Mouse (Mus musculus) CD8-positive naive resting alpha-beta T cell, adult 2 months (primary cell): ENCODE results near the gene Tjap1.
A peak's percentile ranks its signal among the peaks of the same experiment; 100 is the strongest.

ENCODE experiments used
- DNase-seq, 2 experiments: peaks; one replicate each; pipeline ENCODE4 v3.0.0; 2022; ENCODE audit warnings: low read depth in 2 of 2, low spot score in 2 of 2

The Tjap1 gene

GRCm38 (mm10) chr17:46283911-46284310, 1.1 kb upstream of the Tjap1 start:
- DNase-seq: no peak

- DNase-seq: no peak
Observed at GRCm38 (mm10) chr17:46283140-46283539, 314 bp upstream of the Tjap1 start.

GRCm38 (mm10) chr17:46278011-46278765, 4.6 kb downstream of the Tjap1 start:
- no peak for DNase-seq

DNA sequence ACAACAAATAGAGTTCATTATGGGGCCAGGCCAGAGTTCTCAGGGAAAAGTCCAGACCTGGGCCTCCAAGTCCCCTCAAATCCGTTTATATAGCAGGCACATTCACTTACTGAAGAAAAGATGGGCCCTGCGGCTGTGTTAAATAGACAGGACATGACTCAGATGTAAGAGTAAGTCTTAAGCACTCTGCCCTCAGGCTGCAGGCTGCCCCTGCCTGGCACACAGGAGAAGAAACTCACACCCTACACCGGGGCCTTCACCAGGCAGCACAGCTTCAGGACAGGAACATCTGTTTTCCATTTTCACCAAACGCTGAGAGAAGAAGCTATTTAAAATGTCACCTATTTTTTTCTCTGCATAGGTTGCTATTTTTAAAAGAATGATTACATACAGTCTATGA, 5.2 kb downstream of the Tjap1 start:
- no peak for DNase-seq

DNA sequence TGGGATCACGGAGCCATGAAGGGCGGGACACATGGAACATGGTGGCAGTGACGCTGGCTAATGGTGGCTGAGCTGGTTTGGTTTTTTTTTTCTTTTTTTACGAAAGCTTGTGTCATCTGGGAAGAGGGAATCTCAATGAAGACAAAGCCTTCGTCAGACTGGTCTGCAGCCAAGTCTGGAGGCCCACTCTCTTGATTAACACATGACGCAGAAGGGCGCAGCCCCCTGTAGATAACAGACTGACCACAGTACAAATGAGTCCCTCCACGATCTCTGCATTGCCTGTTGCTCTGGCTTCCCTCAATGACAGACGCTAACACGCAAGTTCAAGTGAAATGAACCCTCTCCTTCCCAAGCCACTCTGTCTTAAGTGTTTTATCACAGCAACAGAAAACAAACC, 7.3 kb downstream of the Tjap1 start:
- DNase-seq: no peak

- no peak for DNase-seq
Observed at GRCm38 (mm10) chr17:46275034-46275433, 7.8 kb downstream of the Tjap1 start.

- no peak for DNase-seq
Observed at GRCm38 (mm10) chr17:46274465-46274864, 8.4 kb downstream of the Tjap1 start.

GRCm38 (mm10) chr17:46273803-46274236, 9.0 kb downstream of the Tjap1 start:
- DNase-seq: no peak

GRCm38 (mm10) chr17:46272675-46273074, 10.2 kb downstream of the Tjap1 start:
- no peak for DNase-seq

DNA sequence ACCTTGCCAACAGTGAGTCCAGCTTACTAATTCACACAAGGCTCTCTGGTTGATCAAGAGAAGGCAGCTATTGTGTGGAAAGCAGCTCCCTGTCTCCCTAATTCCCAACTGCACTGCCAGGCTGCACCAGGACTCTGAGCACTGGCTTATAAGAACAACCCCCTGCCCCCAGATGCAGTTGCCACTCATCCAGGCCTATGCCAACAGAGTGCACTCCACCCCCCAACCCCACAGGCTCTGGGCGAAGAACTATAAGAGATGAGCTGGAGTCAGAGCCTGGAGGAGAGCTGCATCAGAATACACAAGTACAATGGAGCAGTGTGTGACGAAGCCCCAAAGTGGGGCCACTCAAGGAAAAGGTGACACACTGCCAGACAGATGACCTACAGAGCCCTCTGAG, 10.8 kb downstream of the Tjap1 start:
- no peak for DNase-seq

DNA sequence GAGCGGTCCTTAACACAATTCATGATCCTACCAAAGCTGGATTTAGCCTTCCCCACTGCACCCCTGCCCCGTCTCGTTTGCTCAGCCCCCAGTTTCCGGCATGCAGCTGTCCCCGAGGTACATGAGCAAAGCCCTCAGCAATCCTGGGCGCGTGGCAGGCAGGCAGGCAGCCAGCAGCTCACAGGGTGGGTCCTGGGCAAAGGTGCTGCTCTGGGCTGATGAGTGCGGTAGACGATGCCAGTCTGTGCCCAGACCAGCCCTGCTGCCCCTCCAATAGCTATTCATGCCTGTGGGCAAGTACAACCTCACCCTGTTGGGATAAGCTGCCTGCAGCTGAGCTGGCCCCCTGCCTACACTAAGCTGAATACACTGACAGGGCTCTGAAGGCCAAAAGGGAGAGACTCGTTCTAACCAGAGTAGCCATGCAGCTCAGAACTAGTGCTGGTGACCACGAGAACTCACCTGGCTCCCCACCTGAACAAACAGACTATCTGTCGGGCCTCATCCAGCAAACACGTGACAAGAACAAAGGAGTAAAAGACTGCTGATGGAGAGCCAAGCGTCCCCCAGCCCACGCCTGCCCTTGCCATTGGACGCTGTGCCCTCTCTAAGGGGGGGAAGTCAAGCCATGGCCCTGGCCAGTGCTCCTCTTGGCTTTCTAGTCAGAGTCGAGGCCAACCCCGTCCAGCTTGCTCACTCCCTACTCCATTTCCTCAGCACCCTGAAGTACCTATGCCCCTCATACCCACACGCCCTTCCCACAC, 12.9 kb downstream of the Tjap1 start:
- no peak for DNase-seq

DNA sequence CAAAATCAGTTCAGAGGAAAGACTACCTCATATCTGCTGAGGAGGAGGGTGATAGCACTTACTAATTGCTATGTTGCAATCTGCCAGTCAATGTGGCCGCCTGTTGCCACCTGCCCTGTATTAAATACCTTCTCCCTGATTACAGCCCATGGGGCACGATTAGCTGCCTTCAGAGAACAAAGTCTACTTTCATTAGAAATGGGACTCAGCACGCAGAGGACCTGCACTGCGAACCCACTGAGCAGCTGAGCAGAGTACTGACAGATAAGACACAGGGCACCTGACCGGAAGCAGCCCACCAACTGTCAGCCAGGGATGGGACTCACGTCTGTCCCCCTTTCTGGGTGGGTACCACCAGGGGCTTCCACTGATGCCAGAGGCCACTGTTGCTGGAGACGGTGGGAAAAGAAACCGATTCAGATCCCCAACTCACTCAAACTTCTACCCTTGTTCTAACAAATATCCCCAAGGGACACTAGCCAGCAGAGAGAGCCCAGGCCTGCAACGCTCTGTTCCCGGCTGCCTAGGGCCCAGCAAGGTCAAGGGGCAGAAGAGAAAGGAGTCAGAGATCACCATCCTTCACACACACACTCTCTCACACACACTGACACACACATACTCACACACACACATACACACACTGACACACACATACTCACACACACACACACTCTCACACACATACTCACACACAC, 14.7 kb downstream of the Tjap1 start:
- no peak for DNase-seq

DNA sequence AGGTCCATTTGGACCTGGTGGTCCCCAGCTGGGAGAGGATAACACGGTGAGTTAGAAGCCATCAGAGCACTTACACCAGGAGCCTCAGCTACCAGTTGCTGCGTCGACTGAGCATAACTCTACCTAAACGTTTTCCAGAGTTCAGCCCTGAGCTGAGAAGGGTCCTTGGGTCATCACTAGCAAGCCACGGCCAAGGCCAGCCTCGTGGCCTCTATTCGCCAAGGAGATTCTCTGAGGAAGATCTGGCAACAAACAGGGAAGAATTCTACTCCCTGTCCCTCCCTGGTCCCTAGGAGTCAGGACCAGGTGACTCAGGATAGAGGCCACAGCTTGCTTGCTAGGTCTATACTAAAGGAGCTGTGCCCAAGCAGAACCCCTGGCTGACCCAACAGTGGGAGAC, 15.3 kb downstream of the Tjap1 start:
- no peak for DNase-seq

- no peak for DNase-seq
Observed at GRCm38 (mm10) chr17:46266986-46267385, 15.8 kb downstream of the Tjap1 start.

DNA sequence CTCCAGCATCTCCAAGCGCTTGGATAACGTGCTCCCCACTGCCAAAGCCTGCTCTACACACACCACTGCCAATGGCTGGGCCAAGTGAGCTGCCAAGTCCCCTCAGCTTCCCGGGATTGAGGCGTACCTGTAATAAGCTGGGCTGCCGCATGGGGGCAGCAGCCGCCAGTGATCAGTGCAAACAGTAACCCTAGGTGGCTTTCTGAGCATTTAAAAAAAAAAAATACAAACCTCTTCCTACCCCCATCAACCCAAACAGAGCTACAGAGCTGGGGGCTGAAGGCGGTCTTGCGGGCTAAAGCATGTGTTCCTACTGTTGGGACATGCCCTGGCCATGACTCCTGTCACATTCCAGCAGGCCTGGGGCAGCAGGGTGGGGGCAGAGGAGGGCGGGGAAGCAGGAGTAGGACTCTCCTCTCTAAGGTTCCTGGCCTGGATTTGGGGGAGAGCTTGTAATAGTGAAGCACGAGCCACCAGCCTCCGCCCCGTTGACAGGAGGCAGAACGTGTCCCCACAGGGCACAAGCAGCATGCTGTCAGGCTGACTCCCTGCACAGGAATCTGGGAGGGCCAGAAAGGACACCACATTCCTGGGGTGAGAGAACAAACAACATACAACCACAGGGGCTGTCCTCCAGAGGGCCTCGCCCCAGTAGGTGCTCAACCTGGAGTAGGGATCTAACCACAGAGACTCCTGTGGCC, 16.8 kb downstream of the Tjap1 start:
- peak; percentile 63 to 70 for DNase-seq

GRCm38 (mm10) chr17:46265502-46265901, 17.3 kb downstream of the Tjap1 start:
- DNase-seq: no peak

GRCm38 (mm10) chr17:46262201-46262694, 20.6 kb downstream of the Tjap1 start:
- DNase-seq: no peak

GRCm38 (mm10) chr17:46259675-46260074, 23.2 kb downstream of the Tjap1 start:
- no peak for DNase-seq

GRCm38 (mm10) chr17:46258279-46259053, 24.4 kb downstream of the Tjap1 start:
- DNase-seq: no peak

GRCm38 (mm10) chr17:46255147-46255546, 27.7 kb downstream of the Tjap1 start:
- DNase-seq: no peak
